7 mouse cellular contexts compared by ENCODE assay signal in genomic region chr15:86058931-86059834, GRCm38 (mm10). TPM values are rescaled to one million over a fixed set of nuclear protein-coding genes. Genes with fewer than 3 reads are reported as not detected.
DNase-seq lines count a peak whose midpoint lies in the region; ATAC-seq and TF ChIP-seq lines count a peak whose summit lies in the region.

No protein-coding gene starts in this region.

- H3K27me3 ChIP-seq in lung, embryonic 14.5 days (ENCODE audit: insufficient read depth, low read length) = no peaks in the 10 kb centered on the region
- no peaks in the 10 kb centered on the region for H3K27me3 ChIP-seq in forebrain, embryonic 13.5 days
- H3K27me3 ChIP-seq in midbrain, embryonic 16.5 days (ENCODE audit: control insufficient read depth, insufficient read depth, low read depth, low read length) = no peaks in the 10 kb centered on the region

- H3K27ac ChIP-seq in lung, embryonic 14.5 days (ENCODE audit: low read depth) = peak overlapping the region; percentile 70
- H3K27ac ChIP-seq in bone marrow macrophage, adult 2 months (ENCODE audit: insufficient read depth, low read depth, low read length) = 0 out of 2 replicates have a peak overlapping the region, but pooled peaks have one; percentile 8
- peak overlapping the region; percentile 85 for H3K27ac ChIP-seq in forebrain, embryonic 13.5 days
- H3K27ac ChIP-seq in midbrain, embryonic 16.5 days (ENCODE audit: low read length) = peak overlapping the region; percentile 94

- DNase-seq in lung, embryonic 14.5 days = peak; percentile 39
- DNase-seq in lung, postnatal 14 days = no peak
- DNase-seq in kidney, postnatal 10 days = peak; percentile 65
- DNase-seq in frontal cortex, postnatal 25 days (ENCODE audit: low spot score in 2 of 2) = no peak

- peaks cover 10% of the 10 kb centered on the region; the same call in 1 of the 2 replicates for H3K4me1 ChIP-seq in lung, embryonic 14.5 days (ENCODE audit: insufficient read depth)
- peaks cover 19% of the 10 kb centered on the region for H3K4me1 ChIP-seq in bone marrow macrophage, adult 2 months (ENCODE audit: control insufficient read depth, insufficient read depth, low read length)
- peaks cover 48% of the 10 kb centered on the region for H3K4me1 ChIP-seq in forebrain, embryonic 13.5 days
- H3K4me1 ChIP-seq in midbrain, embryonic 16.5 days (ENCODE audit: control insufficient read depth, insufficient read depth, low read length) = peaks cover 38% of the 10 kb centered on the region

- WGBS in lung, embryonic 14.5 days = 2% methylated on average over 49 of the region's 49 CpGs
- 2% methylated on average over 48 of the region's 49 CpGs for WGBS in forebrain, embryonic 13.5 days
- 2% methylated on average over 37 of the region's 49 CpGs for WGBS in midbrain, embryonic 16.5 days

- TF ChIP-seq CTCF in lung, embryonic 14.5 days (IDR thresholded peaks at IDR 0.05; ENCODE audit: low read depth) = no peak
- TF ChIP-seq CTCF in bone marrow macrophage, adult 2 months (IDR thresholded peaks at IDR 0.05; ENCODE audit: low read depth, low read length) = no peak

- no peaks in the 10 kb centered on the region for H3K9me3 ChIP-seq in lung, embryonic 14.5 days (ENCODE audit: low read depth, low read length)
- no peaks in the 10 kb centered on the region for H3K9me3 ChIP-seq in forebrain, embryonic 13.5 days (replicated peaks)
- H3K9me3 ChIP-seq in midbrain, embryonic 16.5 days (replicated peaks; ENCODE audit: control insufficient read depth, low read length, poor library complexity, severe bottlenecking) = no peaks in the 10 kb centered on the region

- peak; percentile 66 for ATAC-seq in lung, embryonic 14.5 days (ENCODE audit: insufficient read depth)
- peak; percentile 6 for ATAC-seq in forebrain, embryonic 13.5 days
- peak; percentile 69 for ATAC-seq in midbrain, embryonic 16.5 days

- no peak for TF ChIP-seq POLR2A in bone marrow macrophage, adult 2 months (IDR thresholded peaks at IDR 0.05; ENCODE audit: borderline replicate concordance, low read depth, low read length)

- peak overlapping the region; percentile 85 for H3K4me3 ChIP-seq in lung, embryonic 14.5 days (ENCODE audit: low read depth, low read length)
- peak overlapping the region; percentile 95 for H3K4me3 ChIP-seq in bone marrow macrophage, adult 2 months (ENCODE audit: insufficient read depth, low read length)
- H3K4me3 ChIP-seq in forebrain, embryonic 13.5 days = peak overlapping the region; percentile 81
- H3K4me3 ChIP-seq in midbrain, embryonic 16.5 days (ENCODE audit: low read depth, low read length) = peak overlapping the region; percentile 71

- peak overlapping the region; percentile 96 for H3K4me2 ChIP-seq in lung, embryonic 14.5 days
- H3K4me2 ChIP-seq in forebrain, embryonic 13.5 days = peak overlapping the region; percentile 78
- H3K4me2 ChIP-seq in midbrain, embryonic 16.5 days (ENCODE audit: low read length) = peak overlapping the region; percentile 80

- no peaks in the 10 kb centered on the region for H3K36me3 ChIP-seq in lung, embryonic 14.5 days (ENCODE audit: insufficient read depth)
- no peaks in the 10 kb centered on the region for H3K36me3 ChIP-seq in forebrain, embryonic 13.5 days (ENCODE audit: poor library complexity, severe bottlenecking)
- no peaks in the 10 kb centered on the region for H3K36me3 ChIP-seq in midbrain, embryonic 16.5 days (ENCODE audit: control insufficient read depth, insufficient read depth, low read length)

- peak overlapping the region; percentile 94 for H3K9ac ChIP-seq in lung, embryonic 14.5 days
- H3K9ac ChIP-seq in forebrain, embryonic 13.5 days = peak overlapping the region; percentile 98
- peak overlapping the region; percentile 98 for H3K9ac ChIP-seq in midbrain, embryonic 16.5 days (ENCODE audit: low read depth, low read length)

RNA-seq across cellular contexts. Expression of gene Gramd4, which starts 1.7 kb away (rescaled TPM):
- polyA plus RNA-seq in lung, embryonic 14.5 days (2014; fragmentation: Nextera tagmentation; extraction: Ambion mirVana) = 8.6 and 9.8 TPM in 2 replicates
- 3.8 and 4.4 TPM in 2 replicates for polyA plus RNA-seq in bone marrow macrophage, adult 2 months (2012; ENCODE audit: insufficient read depth, insufficient read length, missing spikeins)
- 30.1 and 31.6 TPM in 2 replicates for polyA plus RNA-seq in forebrain, embryonic 13.5 days (2015; fragmentation: Nextera tagmentation; extraction: Ambion mirVana)
- polyA plus RNA-seq in midbrain, embryonic 16.5 days (2015; fragmentation: Nextera tagmentation; extraction: Ambion mirVana) = 36.0 and 36.7 TPM in 2 replicates

RNA-seq across cellular contexts. Expression of gene Celsr1, which starts 25.6 kb away (rescaled TPM):
- 9.0 and 9.9 TPM in 2 replicates for polyA plus RNA-seq in lung, embryonic 14.5 days (2014; fragmentation: Nextera tagmentation; extraction: Ambion mirVana)
- 0.15 and 0.28 TPM in 2 replicates for polyA plus RNA-seq in bone marrow macrophage, adult 2 months (2012; ENCODE audit: insufficient read depth, insufficient read length, missing spikeins)
- 6.6 and 7.1 TPM in 2 replicates for polyA plus RNA-seq in forebrain, embryonic 13.5 days (2015; fragmentation: Nextera tagmentation; extraction: Ambion mirVana)
- polyA plus RNA-seq in midbrain, embryonic 16.5 days (2015; fragmentation: Nextera tagmentation; extraction: Ambion mirVana) = 1.1 and 1.3 TPM in 2 replicates

Comparison
In these comparisons a context has a peak if more than half of its experiments do, and no peak if none do; other contexts are left out.
1. DNase-seq: peak in lung, embryonic 14.5 days (single experiment) and kidney, postnatal 10 days (single experiment); none in lung, postnatal 14 days (single experiment) and frontal cortex, postnatal 25 days (0 of 2).
2. ATAC-seq: peak in every context shown above with its lines; median percentile 69 in midbrain, embryonic 16.5 days; 66 in lung, embryonic 14.5 days; 6 in forebrain, embryonic 13.5 days.
3. H3K27ac ChIP-seq: peak in every context shown above with its lines; median percentile 94 in midbrain, embryonic 16.5 days; 85 in forebrain, embryonic 13.5 days; 70 in lung, embryonic 14.5 days; 8 in bone marrow macrophage, adult 2 months.
4. Peak in every context shown above with its lines, with median percentiles within 50 percentile points of each other: H3K4me2 ChIP-seq, H3K4me3 ChIP-seq and H3K9ac ChIP-seq.